Mouse (Mus musculus) gastrocnemius, postnatal 4 days (tissue): ENCODE measurements around the gene Kri1. TPM values are rescaled to one million over a fixed set of nuclear protein-coding genes. Genes with fewer than 3 reads are reported as not detected.
"Not testable (repeated sequence)": the region's sequence is repeated elsewhere in the genome, so short reads cannot be mapped to it uniquely, and the experiment has no call there.

Source experiments
- DNase-seq, 2 experiments: peaks; one replicate each; pipeline ENCODE4 v3.0.0; 2021 to 2022; ENCODE audit warnings: low spot score in 2 of 2, mixed read lengths in 2 of 2
- total RNA-seq, 2 experiments: library from RNA; stranded (reverse); gene quantifications; 2 replicates each; pipeline ENCODE4 v1.2.3; 2021

The Kri1 gene
- total RNA-seq, 2 experiments from 2014 or later, result 18.1 to 21.3 TPM

DNA sequence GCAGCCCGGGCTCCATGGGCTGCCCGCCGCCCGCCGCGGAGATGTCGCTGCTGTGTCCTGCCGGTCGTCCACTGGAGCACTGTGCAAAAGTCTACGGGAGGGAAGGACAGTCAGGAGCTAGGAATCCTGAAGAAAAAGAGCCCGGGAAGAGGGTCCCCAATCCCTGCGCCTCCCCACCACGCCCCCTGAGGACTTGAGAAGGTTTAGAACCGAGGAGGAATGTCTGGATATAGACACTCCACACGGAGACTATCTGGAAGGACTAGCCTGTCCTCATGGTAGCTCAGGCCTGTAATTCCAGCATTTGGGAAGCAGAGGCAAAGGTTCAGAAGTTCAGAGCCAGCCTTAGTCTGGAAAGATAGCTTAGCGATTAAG, 42.7 kb downstream of the Kri1 start:
- DNase-seq, result no peak

DNA sequence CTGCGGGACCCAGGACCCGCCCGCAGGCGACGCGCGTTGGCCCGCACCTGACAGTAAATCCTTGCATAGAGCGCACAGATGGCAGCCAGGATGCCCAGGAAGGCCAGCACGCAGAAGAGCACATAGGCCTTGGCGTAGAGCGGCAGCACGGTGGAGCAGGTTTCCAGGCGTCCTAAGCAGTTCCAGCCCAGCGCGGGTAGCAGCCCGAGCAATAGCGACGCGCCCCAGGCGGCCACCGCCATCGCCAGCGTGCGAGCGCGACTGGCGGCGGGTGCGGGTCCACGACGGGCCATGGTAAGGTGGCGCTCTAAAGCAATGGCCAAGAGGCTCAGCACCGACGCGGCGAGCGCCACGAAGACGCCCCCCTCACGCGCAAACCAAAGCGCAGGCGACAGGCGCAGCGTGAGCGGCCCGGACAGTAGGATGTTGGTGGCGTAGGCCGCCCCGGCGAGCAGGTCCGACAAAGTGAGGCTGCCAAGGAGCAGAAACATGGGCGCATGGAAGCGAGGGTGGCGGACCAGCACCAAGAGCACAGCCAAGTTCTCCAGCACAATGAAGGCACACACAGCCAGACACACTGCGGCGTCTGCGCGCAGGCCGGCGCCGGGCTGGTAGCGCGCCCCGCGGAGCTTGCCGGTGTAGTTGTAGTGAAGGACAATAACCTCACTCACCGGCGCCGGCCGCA, 43.2 kb downstream of the Kri1 start:
- no peak for DNase-seq

DNA sequence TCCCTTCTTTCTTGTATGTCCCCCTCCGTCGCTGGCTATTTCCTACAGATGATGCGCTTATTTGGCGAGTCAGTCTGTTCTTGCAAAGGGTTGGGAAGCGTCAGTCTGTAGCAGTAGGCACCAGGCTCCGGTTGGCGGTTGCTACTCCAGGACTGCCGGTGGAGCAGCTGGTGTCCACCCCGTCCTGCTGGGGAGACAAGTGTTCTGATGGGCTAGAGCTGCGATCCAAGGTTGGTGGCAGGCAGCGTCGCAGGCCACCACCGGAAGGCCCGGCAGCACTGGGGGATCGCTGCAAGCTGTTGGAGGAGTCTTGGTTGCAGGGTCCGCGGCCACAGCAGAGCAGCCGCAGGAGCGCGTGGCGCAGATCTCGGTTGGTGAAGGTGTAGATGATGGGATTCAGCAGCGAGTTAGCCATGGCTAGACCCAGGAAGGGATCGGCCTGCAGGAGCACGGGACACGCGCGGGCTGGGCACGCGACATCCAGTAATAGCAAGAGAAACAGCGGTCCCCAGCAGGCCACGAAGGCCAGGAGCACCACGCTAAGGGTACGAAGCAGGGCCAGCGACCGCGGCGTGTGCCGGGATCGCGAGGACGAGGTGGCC, 43.8 kb downstream of the Kri1 start:
- no peak for DNase-seq

DNA sequence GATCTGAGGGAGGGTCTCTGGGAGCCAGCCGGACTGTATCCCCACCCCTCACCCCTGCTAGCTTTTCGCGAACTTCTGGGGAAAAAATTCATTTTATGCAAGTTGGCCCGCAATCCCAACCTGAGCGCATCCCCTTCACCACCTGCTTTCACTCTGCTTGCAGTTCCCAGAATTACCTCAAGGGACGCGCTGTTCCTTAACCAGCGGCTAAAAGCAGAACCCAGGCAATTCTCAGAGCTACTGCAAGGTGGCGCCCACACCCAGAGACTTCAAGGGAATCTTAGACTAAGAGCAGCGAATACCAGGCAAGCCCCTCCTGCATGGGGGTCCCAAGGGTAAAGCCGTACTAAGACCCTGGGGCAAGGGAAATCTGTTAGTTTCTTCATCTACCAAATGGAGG, 46.4 kb downstream of the Kri1 start:
- DNase-seq, result peak in 1 of 2 experiments; percentile 74

DNA sequence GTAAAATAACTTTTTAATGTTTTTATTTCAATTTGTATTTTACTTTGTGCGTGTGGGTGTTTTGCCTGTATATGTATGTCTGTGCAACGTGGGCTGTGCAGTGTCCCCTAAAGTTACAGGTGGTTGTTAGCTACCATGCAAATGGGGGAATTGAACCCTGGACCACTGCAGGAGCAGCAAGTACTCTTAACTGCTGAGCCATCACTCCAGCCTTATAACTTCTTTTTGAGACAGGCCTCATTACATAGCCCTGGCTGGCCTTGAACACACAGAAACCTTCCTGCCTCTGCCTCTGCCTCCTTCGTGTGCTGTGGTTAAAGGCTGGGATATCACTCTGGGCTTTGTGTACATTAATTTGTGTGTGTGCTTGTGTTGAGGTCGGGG, 48.3 kb downstream of the Kri1 start:
- no peak for DNase-seq

DNA sequence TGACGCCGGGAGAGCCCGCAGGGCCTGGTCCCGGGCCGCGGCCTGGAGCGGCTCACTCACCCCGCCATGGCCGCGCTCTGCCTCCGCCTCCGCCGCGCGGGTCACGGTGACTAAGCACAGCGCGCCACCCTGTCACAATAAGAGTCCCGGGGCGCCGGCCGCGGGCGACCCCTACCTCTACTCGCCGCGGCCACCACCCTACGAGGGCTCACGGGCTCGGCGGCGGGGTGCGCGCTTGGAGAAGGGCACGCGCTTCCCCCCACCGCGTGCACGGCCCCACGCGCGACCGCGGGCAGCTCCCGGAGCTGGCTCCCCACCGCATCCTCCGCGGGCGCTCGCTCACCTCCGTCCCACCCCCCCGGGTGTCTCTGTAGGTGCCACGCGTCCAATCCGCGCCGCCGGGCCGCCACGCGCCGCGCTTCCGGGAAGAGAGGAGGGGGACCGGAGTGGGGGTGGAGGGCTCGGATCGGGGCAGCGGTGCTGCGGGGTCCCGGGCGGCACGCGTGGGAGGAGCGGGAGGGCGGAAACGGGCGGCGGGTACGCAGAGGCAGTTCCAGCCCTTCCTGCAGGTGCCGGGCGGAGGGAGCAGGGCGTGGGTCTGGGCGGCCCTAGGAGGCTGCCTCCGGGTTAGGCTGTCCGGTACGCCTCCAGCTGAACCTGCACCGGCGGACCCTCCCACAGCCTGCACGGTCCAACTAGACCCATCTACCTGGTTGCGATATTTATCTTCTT, 48.9 kb downstream of the Kri1 start, which contains the start of gene Keap1:
Gene Keap1, minus strand, starts transcription at position 629 of the 732 bp plus-strand sequence.
- DNase-seq, result peak; percentile 76 to 82

DNA sequence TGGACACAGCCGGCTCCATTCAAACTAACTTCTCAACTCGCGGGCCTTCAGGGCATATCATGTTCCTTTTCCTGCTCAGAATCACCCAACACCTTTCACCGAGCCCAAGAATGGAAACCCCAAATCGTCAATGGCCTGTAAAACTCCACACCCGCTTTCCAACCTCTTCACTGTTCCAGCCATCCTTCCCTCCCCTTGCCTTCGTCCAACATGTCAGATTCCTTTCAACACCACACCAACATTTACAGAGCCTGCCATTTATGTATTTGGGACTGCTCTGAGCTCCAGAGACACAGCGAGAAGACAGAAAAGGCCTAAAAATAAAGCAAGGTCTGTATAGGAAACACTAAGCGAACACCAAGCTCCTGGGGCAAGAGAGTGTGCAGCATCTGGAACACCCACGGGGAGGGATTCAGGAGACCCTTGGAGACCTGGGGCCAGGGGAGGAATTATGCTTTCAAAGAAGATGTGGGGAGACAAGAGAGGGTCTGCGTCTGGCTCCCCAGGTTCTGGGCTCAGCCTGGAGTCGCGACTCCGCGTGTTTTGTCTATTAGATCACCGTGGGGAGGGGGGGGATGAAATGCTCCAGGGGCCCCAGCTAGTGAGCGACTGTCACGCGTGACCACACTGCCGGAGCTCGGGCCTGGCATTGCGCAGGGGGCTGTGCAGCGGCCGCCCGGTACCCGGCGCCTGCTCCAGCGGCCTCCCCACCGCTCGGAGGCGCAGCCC, 49.6 kb downstream of the Kri1 start:
- no peak for DNase-seq

DNA sequence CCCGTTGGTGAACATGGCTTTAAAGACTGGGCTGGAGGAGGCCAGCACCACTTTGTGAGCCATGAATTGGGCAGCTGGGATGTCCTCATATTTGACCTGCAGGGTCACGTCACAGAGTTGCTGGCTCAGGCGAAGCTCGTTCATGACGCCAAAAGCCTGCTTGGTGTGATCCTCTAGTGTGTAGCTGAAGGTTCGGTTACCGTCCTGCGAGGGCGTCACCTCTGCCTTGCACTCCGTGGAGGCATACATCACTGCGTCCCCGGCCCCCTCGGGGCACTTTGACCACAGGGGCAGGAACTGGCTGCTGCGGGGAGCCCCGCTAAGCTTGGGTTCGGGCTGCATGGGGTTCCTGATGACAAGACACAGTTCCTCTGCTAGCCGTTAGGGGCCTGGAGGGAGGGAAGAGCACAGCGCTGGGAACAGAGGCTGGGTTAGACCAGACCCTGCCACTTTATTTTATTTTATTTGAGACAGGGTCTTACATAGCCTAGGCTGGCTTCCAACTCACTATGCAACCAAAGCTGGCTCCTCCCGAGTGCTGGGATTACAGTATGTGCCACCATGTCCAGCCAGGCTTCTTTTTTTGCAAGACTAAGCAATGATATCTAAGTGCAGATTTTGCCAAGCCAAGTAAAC, 50.3 kb downstream of the Kri1 start:
- peak in 1 of 2 experiments; percentile 40 for DNase-seq

DNA sequence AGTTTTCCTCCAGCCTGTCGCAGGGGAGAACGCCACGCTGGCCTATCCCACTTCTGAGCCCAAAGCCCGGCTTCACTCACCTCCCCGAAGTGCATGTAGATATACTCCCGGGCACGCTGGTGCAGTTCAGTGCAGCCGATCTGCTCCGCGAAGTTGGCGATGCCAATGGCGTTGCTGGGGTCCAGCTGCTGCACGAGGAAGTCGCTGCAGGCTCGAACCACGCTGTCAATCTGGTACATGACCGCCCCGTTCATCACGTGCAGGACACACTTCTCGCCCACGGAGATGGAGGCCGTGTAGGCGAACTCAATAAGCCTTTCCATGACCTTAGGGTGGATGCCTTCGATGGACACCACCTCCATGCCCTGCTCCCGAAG, 50.8 kb downstream of the Kri1 start:
- no peak for DNase-seq

DNA sequence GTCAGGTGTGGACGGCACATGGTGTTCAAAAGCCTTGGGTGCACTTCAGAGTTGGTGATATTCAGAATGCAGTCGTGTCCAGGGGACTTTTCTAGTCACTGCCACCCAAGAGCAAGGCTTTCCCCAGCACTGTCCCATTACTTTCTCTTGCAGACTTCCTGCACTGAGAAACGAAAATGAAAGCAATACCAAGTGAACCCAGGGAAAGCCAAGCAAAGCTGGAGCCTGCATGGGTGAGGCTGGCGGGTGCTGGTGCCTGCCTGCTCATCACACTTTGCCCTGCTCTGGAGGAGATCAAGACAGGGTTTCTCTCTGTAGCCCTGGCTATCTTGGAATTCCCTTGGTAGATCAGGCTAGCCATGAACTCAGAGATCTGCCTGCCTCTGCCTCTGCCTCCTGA, 52.4 kb downstream of the Kri1 start:
- DNase-seq, result no peak

DNA sequence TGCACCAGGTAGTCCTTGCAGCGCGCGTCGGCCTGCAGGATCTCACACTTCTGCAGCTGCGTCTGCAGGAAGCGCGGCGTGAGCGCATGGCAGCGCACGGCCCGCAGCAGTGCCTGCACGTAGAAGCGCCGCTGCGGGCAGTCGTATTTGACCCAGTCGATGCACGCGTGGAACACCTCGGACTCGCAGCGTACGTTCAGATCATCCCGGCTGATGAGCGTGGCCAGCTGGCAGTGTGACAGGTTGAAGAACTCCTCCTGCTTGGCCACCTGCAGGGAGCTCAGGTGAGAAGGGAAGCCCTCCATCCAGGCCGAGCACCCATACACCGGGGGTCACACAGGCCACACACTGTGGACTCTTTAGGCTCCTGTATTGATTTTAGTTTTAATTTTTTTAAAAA, 54.0 kb downstream of the Kri1 start:
- DNase-seq, result no peak

DNA sequence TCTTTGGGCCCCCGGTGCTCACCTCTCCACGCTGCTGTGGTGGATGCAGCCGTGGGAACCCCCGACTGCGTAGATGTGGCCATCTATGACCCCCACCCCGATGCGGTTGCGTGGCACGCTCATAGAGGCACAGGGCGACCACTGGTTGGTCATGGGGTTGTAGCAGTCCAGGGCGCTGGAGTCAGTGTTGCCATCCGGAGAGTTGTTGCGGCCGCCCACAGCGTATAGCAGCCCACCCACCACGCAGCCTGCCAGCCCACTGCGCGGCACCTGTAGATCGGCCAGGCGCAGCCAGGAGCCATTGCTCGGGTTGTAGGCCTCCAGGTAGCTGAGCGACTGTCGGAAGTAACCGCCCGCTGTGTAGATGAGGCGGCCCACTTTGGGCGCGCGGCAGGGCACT, 54.4 kb downstream of the Kri1 start:
- DNase-seq, result no peak

DNA sequence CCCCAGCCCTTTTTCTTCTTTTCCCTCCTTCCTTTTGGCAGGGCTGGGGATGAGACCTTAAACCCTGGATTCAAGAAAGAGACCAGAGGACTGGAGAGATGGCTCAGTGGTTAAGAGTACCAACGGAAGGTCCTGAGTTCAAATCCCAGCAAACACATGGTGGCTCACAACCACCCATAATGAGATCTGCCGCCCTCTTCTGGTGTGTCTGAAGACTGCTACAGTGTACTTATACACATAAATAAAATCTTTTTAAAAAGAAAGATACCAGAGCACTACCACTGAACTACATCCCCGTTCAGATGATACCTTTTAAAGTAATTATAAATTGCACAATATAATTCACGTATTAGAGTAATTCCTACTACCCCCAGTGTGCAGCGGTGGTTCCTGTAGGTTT, 54.9 kb downstream of the Kri1 start:
- DNase-seq, result no peak

DNA sequence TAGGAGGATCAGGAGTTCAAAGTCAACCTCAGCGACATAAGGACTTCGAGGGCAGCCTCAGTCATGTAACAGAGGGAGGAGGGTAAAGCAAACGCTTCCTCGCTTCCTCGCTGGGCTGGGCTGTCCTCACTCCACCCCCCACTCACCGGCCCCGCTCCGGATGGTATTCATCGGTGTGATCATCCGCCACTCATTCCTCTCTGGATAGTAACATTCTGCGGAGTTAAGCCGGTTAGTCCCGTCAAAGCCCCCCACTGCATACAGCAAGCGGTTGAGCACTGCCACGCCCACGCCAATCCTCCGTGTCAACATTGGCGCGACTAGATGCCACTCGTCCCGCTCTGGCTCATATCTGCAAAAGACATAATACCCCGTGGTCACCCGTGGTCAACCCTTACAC, 56.2 kb downstream of the Kri1 start:
- no peak for DNase-seq

DNA sequence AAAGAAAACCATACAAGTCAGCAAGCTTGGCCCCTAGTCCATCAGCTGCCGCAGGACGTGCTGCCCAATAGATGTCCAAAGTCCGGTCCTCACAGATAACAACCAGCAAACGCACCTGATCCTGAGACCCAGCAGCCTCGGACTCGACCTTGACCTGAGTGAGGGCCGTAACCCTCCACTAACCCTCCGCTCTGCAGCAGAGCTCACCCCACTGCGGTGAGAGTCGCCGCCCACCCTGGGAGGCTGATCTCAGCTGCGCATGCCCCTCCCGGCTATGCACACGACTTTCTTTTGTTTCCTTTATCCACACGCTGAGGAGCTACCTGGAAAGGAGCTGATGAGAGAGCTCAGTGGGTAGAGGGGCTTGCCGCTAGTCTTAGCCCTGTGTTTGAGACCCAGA, 60.4 kb downstream of the Kri1 start:
- DNase-seq, result no peak

DNA sequence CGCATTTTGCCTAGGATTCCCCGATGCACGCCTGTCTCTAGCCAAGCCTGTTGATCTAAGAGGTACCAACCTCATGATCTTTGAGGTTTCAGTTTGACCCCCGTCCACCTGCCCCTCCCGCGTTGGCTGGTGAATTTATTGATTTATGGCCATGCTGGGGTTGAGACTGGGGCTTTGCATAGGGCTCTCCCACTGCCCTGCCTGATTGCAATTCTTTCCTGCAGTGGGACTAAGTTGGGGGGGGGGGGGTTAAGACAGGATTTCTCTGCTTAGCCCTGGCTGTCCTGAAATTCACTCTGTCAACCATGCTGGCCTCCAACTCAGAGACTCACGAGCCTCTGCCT, 62.4 kb downstream of the Kri1 start:
- no peak for DNase-seq

DNA sequence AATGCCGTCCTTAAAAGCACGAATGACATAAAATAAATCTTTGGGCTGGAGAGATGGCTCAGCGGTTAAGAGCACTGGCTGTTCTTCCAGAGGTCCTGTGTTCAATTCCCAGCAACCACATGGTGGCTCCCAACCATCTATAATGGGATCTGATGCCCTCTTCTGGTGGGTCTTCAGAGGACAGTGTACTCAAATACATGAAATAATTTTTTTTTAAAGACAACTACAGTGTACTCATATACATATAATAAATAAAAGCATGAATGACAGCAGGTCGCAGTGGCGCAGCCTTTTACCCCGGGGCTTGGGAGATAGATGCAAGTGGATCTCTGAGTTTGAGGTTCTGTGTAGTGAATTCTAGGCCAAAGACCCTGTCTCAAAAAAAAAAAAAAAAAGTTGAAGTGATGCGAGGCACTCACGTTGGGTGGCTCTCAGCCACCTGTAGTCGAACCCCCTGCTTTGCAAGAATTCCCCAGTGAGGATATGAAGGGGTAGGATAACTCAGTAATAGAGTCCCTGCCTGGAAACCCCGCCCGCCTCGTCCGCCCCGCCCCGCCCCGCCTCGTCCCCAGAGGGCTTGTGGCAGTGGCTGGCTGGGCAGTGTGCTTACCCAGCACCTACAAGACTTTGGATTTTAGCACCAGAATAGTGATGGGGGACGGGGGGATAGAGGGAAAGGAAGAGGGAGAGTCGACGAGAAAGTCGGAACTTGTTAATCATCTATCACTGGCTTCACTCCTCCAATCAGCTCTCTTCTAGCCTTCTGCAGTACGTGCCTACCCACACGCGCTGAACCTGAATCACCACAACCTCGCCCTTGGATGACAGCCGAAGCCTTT, 63.0 kb downstream of the Kri1 start:
- DNase-seq, result no peak

DNA sequence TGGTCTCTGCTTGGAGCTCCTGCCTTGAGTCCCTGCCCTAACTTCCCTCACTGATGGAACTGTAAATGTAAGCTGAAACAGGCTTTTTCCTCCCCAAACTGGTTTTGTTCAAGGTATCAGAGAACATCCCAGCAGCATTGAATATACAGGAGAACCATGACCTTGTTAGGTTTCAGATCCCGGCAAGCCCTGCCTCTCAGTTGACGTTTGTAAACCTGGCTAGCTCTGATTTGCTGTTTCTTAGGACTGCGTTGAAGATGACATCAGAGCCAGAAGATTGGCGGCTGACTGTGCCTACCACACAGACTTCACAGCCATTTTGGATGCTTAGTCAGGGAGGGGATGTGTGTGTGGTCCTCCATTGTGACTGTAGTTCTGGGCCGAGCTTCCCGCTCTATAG, 63.9 kb downstream of the Kri1 start:
- DNase-seq, result no peak

DNA sequence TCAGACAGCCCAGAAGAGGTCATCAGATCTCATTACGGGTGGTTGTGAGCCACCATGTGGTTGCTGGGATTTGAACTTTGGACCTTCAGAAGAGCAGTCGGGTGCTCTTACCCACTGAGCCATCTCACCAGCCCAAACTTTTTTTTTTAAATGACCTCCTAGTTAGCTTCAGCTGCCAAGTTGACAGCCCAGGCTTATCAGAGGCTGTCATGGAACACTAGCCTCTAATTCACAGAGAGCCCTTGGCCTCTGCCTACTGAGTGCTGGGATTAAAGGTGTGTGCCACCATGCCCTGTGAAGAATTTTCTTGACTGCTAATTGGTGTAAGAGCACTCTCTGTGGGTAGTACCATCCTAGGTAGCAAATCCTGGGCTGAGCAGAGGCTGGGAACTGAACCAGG, 64.3 kb downstream of the Kri1 start:
- DNase-seq, result not testable (repeated sequence)
